Mouse (Mus musculus): ENCODE data around the gene Zc3h14. TPM values are rescaled to one million over a fixed set of nuclear protein-coding genes. Genes with fewer than 3 reads are reported as not detected.

Gene Zc3h14
- polyA plus RNA-seq, 1 experiment from 2014 or later, result 109 TPM

GRCm38 (mm10) chr12:98804078-98804748, 57.4 kb downstream of the Zc3h14 start:
- H3K27ac ChIP-seq, result no peak overlapping the region
- no peaks in the 10 kb centered on the region for H3K27me3 ChIP-seq
- ATAC-seq (ENCODE audit: insufficient number of reproducible peaks, low FRiP score, low TSS enrichment, low read depth), result no peak
- no peaks in the 10 kb centered on the region; the same call in 1 of the 2 replicates for H3K36me3 ChIP-seq
- no peaks in the 10 kb centered on the region for H3K9me3 ChIP-seq
- no peak overlapping the region for H3K4me2 ChIP-seq
- peaks cover 8% of the 10 kb centered on the region; the same call in 1 of the 2 replicates for H3K4me1 ChIP-seq
- 69% methylated on average over 3 of the region's 3 CpGs for WGBS
- H3K4me3 ChIP-seq, result no peak overlapping the region
- H3K9ac ChIP-seq, result no peak overlapping the region

DNA sequence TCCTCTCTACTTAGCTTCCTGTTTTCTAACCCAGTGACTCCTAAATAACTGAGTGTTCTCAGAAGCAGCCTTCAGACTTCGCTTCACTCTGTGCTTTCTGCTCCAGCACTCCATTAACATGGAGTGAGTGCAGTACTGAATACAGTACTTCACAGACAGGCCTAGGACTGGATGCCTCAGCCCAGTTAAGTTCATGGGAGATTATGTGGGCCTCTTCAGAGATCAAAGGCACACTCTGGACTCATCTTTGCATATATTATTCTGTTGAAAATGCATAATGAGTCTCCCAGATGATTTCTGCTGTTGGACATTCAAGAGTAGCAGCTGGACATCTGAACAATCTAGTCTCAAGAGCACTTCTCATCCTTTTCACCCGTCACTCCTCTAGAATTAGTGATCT, 74.0 kb downstream of the Zc3h14 start:
- no peak for ATAC-seq (ENCODE audit: insufficient number of reproducible peaks, low FRiP score, low TSS enrichment, low read depth)
- H3K27ac ChIP-seq, result no peak overlapping the region
- H3K4me1 ChIP-seq, result no peaks in the 10 kb centered on the region
- 86% methylated on average over 2 of the region's 2 CpGs for WGBS
- no peaks in the 10 kb centered on the region for H3K27me3 ChIP-seq
- H3K36me3 ChIP-seq, result no peaks in the 10 kb centered on the region; the same call in 1 of the 2 replicates
- no peak overlapping the region for H3K9ac ChIP-seq
- H3K4me2 ChIP-seq, result no peak overlapping the region
- H3K4me3 ChIP-seq, result no peak overlapping the region
- no peaks in the 10 kb centered on the region for H3K9me3 ChIP-seq

- no peaks in the 10 kb centered on the region for H3K4me1 ChIP-seq
- no peak overlapping the region for H3K4me3 ChIP-seq
- no peak overlapping the region for H3K27ac ChIP-seq
- WGBS, result 88% methylated on average over 7 of the region's 7 CpGs
- no peak for ATAC-seq (ENCODE audit: insufficient number of reproducible peaks, low FRiP score, low TSS enrichment, low read depth)
- no peaks in the 10 kb centered on the region for H3K36me3 ChIP-seq
- no peak overlapping the region for H3K4me2 ChIP-seq
- no peak overlapping the region for H3K9ac ChIP-seq
- no peaks in the 10 kb centered on the region for H3K27me3 ChIP-seq
- no peaks in the 10 kb centered on the region for H3K9me3 ChIP-seq
These were observed 84.4 kb downstream of the Zc3h14 start for GRCm38 (mm10) chr12:98831122-98831521.

GRCm38 (mm10) chr12:98832929-98833598, 86.3 kb downstream of the Zc3h14 start:
- H3K4me1 ChIP-seq, result no peaks in the 10 kb centered on the region
- no peaks in the 10 kb centered on the region for H3K9me3 ChIP-seq
- no peaks in the 10 kb centered on the region for H3K27me3 ChIP-seq
- no peak for ATAC-seq (ENCODE audit: insufficient number of reproducible peaks, low FRiP score, low TSS enrichment, low read depth)
- 85% methylated on average over 8 of the region's 8 CpGs for WGBS
- H3K27ac ChIP-seq, result no peak overlapping the region
- no peaks in the 10 kb centered on the region for H3K36me3 ChIP-seq
- no peak overlapping the region for H3K4me2 ChIP-seq
- no peak overlapping the region for H3K9ac ChIP-seq
- H3K4me3 ChIP-seq, result no peak overlapping the region

GRCm38 (mm10) chr12:98833901-98834300, 87.1 kb downstream of the Zc3h14 start:
- H3K36me3 ChIP-seq, result no peaks in the 10 kb centered on the region
- no peak overlapping the region for H3K4me2 ChIP-seq
- H3K9me3 ChIP-seq, result no peaks in the 10 kb centered on the region
- H3K4me1 ChIP-seq, result no peaks in the 10 kb centered on the region
- H3K27ac ChIP-seq, result no peak overlapping the region
- H3K4me3 ChIP-seq, result no peak overlapping the region
- H3K27me3 ChIP-seq, result no peaks in the 10 kb centered on the region
- WGBS, result 50% methylated on average over 1 of the region's 1 CpGs
- H3K9ac ChIP-seq, result no peak overlapping the region
- ATAC-seq (ENCODE audit: insufficient number of reproducible peaks, low FRiP score, low TSS enrichment, low read depth), result no peak

- no peak overlapping the region for H3K4me2 ChIP-seq
- no peaks in the 10 kb centered on the region for H3K27me3 ChIP-seq
- no peak overlapping the region for H3K4me3 ChIP-seq
- no peak overlapping the region for H3K9ac ChIP-seq
- WGBS, result 74% methylated on average over 2 of the region's 2 CpGs
- H3K9me3 ChIP-seq, result no peaks in the 10 kb centered on the region
- no peak for ATAC-seq (ENCODE audit: insufficient number of reproducible peaks, low FRiP score, low TSS enrichment, low read depth)
- no peak overlapping the region for H3K27ac ChIP-seq
- H3K4me1 ChIP-seq, result no peaks in the 10 kb centered on the region
- H3K36me3 ChIP-seq, result no peaks in the 10 kb centered on the region
These were observed 88.1 kb downstream of the Zc3h14 start for GRCm38 (mm10) chr12:98834879-98835278.

DNA sequence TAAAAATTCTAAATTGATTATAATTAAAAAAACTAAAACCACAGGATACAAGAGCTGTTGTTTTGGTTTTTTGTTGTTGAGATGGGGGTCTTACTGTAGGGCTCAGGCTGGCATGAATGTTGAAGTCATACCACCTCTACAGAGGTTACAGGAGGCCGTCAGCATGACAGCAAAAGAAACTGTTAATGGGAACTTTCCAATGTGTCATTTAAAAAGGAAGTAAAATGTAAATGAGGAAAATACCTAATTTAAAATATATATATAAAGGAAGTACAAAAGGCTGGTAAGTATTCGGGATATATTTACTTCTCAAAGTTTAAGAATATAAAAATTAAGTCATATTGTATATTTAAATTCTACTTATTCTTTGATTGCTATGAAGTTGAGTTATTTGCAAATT, 88.7 kb downstream of the Zc3h14 start:
- ATAC-seq (ENCODE audit: insufficient number of reproducible peaks, low FRiP score, low TSS enrichment, low read depth), result no peak
- Histone ChIP-seq H3K9me3 (no peaks in the 10 kb centered on the region), H3K27me3 (no peaks in the 10 kb centered on the region), H3K4me2 (no peak overlapping the region), H3K4me1 (no peaks in the 10 kb centered on the region), H3K4me3 (no peak overlapping the region), H3K27ac (no peak overlapping the region), H3K9ac (no peak overlapping the region), H3K36me3 (no peaks in the 10 kb centered on the region)
- WGBS, result 81% methylated on average over 2 of the region's 2 CpGs

Other genes starting within 250 kb of the Zc3h14 start
- 0.22 and 0.24 TPM in 2 replicates for gene Kcnk10, start 168.7 kb upstream of the Zc3h14 start, polyA plus RNA-seq (2015; fragmentation: Nextera tagmentation; extraction: Ambion mirVana)
- 11.6 and 11.8 TPM in 2 replicates for gene Spata7, start 118.8 kb upstream of the Zc3h14 start, polyA plus RNA-seq (2015; fragmentation: Nextera tagmentation; extraction: Ambion mirVana)
- gene Ptpn21, start 9.6 kb upstream of the Zc3h14 start, polyA plus RNA-seq (2015; fragmentation: Nextera tagmentation; extraction: Ambion mirVana), result 10.8 and 12.1 TPM in 2 replicates
- gene Eml5, start 154.5 kb downstream of the Zc3h14 start, polyA plus RNA-seq (2015; fragmentation: Nextera tagmentation; extraction: Ambion mirVana), result 1.9 and 2.0 TPM in 2 replicates
- 24.4 and 25.2 TPM in 2 replicates for gene Ttc8, start 173.6 kb downstream of the Zc3h14 start, polyA plus RNA-seq (2015; fragmentation: Nextera tagmentation; extraction: Ambion mirVana)